Comparison of ENCODE assay signal across 8 mouse cellular contexts in the genomic region with DNA sequence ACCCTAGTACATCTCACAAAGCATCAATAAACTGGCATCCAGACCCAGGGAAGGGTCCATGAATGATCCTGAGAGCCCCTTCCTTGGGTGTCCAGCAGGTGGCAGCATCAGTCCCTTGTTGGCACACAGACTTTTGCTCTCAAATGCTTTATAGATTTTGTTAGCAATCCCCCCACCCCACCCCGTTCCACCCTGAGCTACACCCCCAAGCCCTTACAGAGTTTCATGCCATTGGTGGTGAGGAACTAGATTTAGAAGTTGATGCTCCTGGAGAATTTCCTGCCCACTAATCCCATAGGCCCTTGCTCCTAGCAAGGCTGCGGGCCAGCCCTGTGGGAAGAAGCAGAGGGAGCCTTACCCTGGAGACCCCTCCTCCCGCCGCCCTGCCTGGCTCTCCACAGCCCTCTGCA. TPM values are rescaled to one million over a fixed set of nuclear protein-coding genes. Genes with fewer than 3 reads are reported as not detected.
DNase-seq lines count a peak whose midpoint lies in the region; ATAC-seq and TF ChIP-seq lines count a peak whose summit lies in the region.

No protein-coding gene starts in this region.

- no peak overlapping the region for H3K4me3 ChIP-seq in E14TG2a.4 (replicated peaks; ENCODE audit: low read length)
- no peak overlapping the region for H3K4me3 ChIP-seq in forebrain, embryonic 12.5 days (replicated peaks)
- no peak overlapping the region for H3K4me3 ChIP-seq in lung, embryonic 14.5 days (ENCODE audit: low read depth, low read length)

- peak; percentile 62 for TF ChIP-seq CTCF in E14TG2a.4 (conservative IDR thresholded peaks at IDR 0.05; ENCODE audit: low read length)
- TF ChIP-seq CTCF in lung, embryonic 14.5 days (IDR thresholded peaks at IDR 0.05; ENCODE audit: low read depth): peak; percentile 90

- H3K27me3 ChIP-seq in E14TG2a.4 (ENCODE audit: insufficient read depth, low read length): peaks cover 10% of the 10 kb centered on the region; the same call in 1 of the 2 replicates
- H3K27me3 ChIP-seq in forebrain, embryonic 12.5 days: peaks cover 29% of the 10 kb centered on the region; the same call in 1 of the 2 replicates
- H3K27me3 ChIP-seq in lung, embryonic 14.5 days (ENCODE audit: insufficient read depth, low read length): no peaks in the 10 kb centered on the region

- H3K36me3 ChIP-seq in E14TG2a.4 (ENCODE audit: insufficient read depth, low read length): no peaks in the 10 kb centered on the region
- no peaks in the 10 kb centered on the region for H3K36me3 ChIP-seq in forebrain, embryonic 12.5 days (replicated peaks)
- H3K36me3 ChIP-seq in lung, embryonic 14.5 days (ENCODE audit: insufficient read depth): no peaks in the 10 kb centered on the region

- WGBS in forebrain, embryonic 12.5 days: 8% methylated on average over 4 of the region's 4 CpGs
- 4% methylated on average over 4 of the region's 4 CpGs for WGBS in lung, embryonic 14.5 days

- no peaks in the 10 kb centered on the region for H3K9me3 ChIP-seq in E14TG2a.4 (ENCODE audit: low read length)
- H3K9me3 ChIP-seq in forebrain, embryonic 12.5 days: no peaks in the 10 kb centered on the region
- H3K9me3 ChIP-seq in lung, embryonic 14.5 days (ENCODE audit: low read depth, low read length): no peaks in the 10 kb centered on the region

- intact Hi-C loops in heart, postnatal 25 days (cut with DNase I): loop anchor here (1.0 to 2.0 kb wide), 3 partner anchors 41 to 172 kb away; no protein-coding TSS in a partner anchor

- peak overlapping the region; percentile 39 for H3K4me2 ChIP-seq in forebrain, embryonic 12.5 days
- H3K4me2 ChIP-seq in lung, embryonic 14.5 days: peak overlapping the region; percentile 31

- ATAC-seq in forebrain, embryonic 12.5 days (ENCODE audit: low FRiP score): peak; percentile 51
- peak; percentile 72 for ATAC-seq in lung, embryonic 14.5 days (ENCODE audit: insufficient read depth)

- H3K9ac ChIP-seq in forebrain, embryonic 12.5 days: no peak overlapping the region
- H3K9ac ChIP-seq in lung, embryonic 14.5 days: no peak overlapping the region

- no peak overlapping the region for H3K27ac ChIP-seq in forebrain, embryonic 12.5 days
- H3K27ac ChIP-seq in lung, embryonic 14.5 days (ENCODE audit: low read depth): no peak overlapping the region

- DNase-seq in brain, embryonic 18.5 days (ENCODE audit: low read depth, low spot score): peak; percentile 56
- peak; percentile 60 for DNase-seq in heart, postnatal 25 days (ENCODE audit: low spot score)
- DNase-seq in layer of hippocampus, adult 18-20 months (ENCODE audit: low spot score in 2 of 2): peak; percentile 54 to 83
- DNase-seq in lung, embryonic 14.5 days: peak; percentile 92
- DNase-seq in retina, adult 2 months (ENCODE audit: low read depth, low spot score): peak; percentile 39
- DNase-seq in thymus, postnatal 25 days: peak; percentile 78

- H3K4me1 ChIP-seq in E14TG2a.4 (replicated peaks; ENCODE audit: low read depth, low read length): peaks cover 47% of the 10 kb centered on the region
- peaks cover 3% of the 10 kb centered on the region; the same call in 1 of the 2 replicates for H3K4me1 ChIP-seq in forebrain, embryonic 12.5 days
- H3K4me1 ChIP-seq in lung, embryonic 14.5 days (ENCODE audit: insufficient read depth): no peaks in the 10 kb centered on the region

RNA-seq across cellular contexts. Expression of gene Neurl1b, which starts 52.1 kb away (rescaled TPM):
- polyA plus RNA-seq in forebrain, embryonic 12.5 days (2016; fragmentation: Nextera tagmentation; extraction: Ambion mirVana): 0.57 and 0.72 TPM in 2 replicates
- total RNA-seq in heart, postnatal 25 days (2021): 1 to 10 TPM; 4.7 to 6.3 TPM
- 10 to 100 TPM; 80.4 to 80.8 TPM for total RNA-seq in layer of hippocampus, adult 18-20 months (2021)
- 1.9 and 2.1 TPM in 2 replicates for polyA plus RNA-seq in lung, embryonic 14.5 days (2014; fragmentation: Nextera tagmentation; extraction: Ambion mirVana)

Comparison
In these comparisons a context has a peak if more than half of its experiments do, and no peak if none do; other contexts are left out.
1. DNase-seq: peak in every context shown above with its lines; median percentile 92 in lung, embryonic 14.5 days; 78 in thymus, postnatal 25 days; 68 in layer of hippocampus, adult 18-20 months; 60 in heart, postnatal 25 days; 56 in brain, embryonic 18.5 days; 39 in retina, adult 2 months.
2. RNA of gene Neurl1b, which starts 52.1 kb away (total RNA-seq): 80.4 to 80.8 TPM in layer of hippocampus, adult 18-20 months; 4.7 to 6.3 TPM in heart, postnatal 25 days; every median in the first group is over 10 times any median in the second.